Mouse (Mus musculus): ENCODE data around the gene Gm3415. TPM values are rescaled to one million over a fixed set of nuclear protein-coding genes. Genes with fewer than 3 reads are reported as not detected.
"Not testable (repeated sequence)": the region's sequence is repeated elsewhere in the genome, so short reads cannot be mapped to it uniquely, and the experiment has no call there.

The Gm3415 gene
- not detected in 2 replicates for polyA plus RNA-seq (2012)

DNA sequence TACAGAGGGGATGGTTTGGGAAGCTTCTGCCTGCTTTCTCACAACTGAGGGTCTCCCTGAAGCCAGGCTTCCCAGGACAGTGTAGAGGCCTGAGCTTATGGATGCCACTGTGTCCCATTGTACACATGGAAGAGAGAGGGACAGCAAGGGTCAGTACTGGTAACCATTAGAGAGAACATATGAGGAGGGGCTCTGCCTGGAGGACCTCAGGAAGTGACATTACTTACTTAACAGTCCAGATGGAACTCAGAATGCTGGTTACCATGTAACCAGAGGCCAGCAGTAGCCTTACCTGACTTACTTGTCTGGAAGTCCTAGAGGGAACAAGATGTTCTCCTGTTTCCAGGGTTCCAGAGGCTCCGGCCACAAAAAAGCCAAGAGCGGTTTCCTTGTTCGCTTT is at the start of gene Gm3415:
TSS of gene Gm3415 (plus strand) at position 301 of the 400 bp plus-strand sequence.
- TF ChIP-seq GATA1 (IDR thresholded peaks at IDR 0.05; ENCODE audit: low read length) = not testable (repeated sequence)

DNA sequence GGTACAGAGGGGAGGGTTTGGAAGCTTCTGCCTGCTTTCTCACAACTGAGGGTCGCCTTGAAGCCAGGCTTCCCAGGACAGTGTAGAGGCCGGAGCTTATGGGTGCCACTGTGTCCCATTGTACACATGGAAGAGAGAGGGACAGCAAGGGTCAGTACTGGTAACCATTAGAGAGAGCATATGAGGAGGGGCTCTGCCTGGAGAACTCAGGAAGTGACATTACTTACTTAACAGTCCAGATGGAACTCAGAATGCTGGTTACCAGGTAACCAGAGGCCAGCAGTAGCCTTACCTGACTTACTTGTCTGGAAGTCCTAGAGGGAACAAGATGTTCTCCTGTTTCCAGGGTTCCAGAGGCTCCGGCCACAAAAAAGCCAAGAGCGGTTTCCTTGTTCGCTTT is 42.1 kb upstream of the Gm3415 start, which contains the start of gene Gm3402:
TSS of gene Gm3402 (plus strand) at position 301 of the 400 bp plus-strand sequence.
- TF ChIP-seq GATA1 (IDR thresholded peaks at IDR 0.05; ENCODE audit: low read length) = not testable (repeated sequence)

DNA sequence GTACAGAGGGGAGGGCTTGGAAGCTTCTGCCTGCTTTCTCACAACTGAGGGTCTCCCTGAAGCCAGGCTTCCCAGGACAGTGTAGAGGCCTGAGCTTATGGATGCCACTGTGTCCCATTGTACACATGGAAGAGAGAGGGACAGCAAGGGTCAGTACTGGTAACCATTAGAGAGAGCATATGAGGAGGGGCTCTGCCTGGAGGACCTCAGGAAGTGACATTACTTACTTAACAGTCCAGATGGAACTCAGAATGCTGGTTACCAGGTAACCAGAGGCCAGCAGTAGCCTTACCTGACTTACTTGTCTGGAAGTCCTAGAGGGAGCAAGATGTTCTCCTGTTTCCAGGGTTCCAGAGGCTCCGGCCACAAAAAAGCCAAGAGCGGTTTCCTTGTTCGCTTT is 30.4 kb upstream of the Gm3415 start, which contains the start of gene Gm3404:
TSS of gene Gm3404 (plus strand) at position 301 of the 400 bp plus-strand sequence.
- TF ChIP-seq GATA1 (IDR thresholded peaks at IDR 0.05; ENCODE audit: low read length) = not testable (repeated sequence)

DNA sequence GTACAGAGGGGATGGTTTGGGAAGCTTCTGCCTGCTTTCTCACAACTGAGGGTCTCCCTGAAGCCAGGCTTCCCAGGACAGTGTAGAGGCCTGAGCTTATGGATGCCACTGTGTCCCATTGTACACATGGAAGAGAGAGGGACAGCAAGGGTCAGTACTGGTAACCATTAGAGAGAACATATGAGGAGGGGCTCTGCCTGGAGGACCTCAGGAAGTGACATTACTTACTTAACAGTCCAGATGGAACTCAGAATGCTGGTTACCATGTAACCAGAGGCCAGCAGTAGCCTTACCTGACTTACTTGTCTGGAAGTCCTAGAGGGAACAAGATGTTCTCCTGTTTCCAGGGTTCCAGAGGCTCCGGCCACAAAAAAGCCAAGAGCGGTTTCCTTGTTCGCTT is 18.6 kb upstream of the Gm3415 start, which contains the start of gene Gm3409:
TSS of gene Gm3409 (plus strand) at position 301 of the 400 bp plus-strand sequence.
- not testable (repeated sequence) for TF ChIP-seq GATA1 (IDR thresholded peaks at IDR 0.05; ENCODE audit: low read length)

DNA sequence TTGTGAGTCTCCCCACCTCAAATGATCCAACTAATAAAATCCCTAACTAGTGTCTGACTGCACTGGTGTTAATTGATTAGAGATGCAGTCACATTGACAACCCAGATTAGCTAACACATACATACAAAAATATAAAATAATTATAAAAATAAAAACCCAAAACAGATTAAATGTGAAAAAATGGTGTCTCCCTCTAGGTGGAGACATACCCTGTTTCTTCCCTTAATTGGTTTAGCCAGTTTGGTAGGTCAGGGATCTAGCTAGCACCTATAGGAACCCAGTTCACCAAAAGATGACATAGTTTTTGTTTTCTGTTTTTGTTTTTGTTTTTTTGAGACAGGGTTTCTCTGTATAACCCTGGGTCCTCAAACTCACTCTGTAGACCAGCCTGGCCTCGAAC is 8.3 kb downstream of the Gm3415 start:
- no peak for TF ChIP-seq GATA1 (IDR thresholded peaks at IDR 0.05; ENCODE audit: low read length)

DNA sequence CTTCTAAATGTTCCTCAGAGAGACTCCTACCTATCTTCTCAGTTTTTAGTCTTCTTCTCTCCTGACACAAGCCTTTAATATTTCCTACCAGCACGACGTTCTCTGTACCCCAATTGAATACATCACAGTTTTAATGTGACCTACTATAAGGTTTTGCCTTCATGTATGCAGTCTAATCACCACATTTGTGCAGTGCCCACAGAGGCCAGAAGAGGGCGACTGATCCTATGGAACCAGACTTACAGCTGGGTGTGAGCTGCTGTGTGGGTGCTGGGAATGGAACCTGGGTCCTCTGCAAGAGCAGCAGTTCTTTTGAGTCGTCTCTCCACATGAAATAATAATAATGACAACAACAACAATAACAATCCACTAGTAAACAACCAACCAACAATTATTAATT is 11.1 kb downstream of the Gm3415 start:
- no peak for TF ChIP-seq GATA1 (IDR thresholded peaks at IDR 0.05; ENCODE audit: low read length)

DNA sequence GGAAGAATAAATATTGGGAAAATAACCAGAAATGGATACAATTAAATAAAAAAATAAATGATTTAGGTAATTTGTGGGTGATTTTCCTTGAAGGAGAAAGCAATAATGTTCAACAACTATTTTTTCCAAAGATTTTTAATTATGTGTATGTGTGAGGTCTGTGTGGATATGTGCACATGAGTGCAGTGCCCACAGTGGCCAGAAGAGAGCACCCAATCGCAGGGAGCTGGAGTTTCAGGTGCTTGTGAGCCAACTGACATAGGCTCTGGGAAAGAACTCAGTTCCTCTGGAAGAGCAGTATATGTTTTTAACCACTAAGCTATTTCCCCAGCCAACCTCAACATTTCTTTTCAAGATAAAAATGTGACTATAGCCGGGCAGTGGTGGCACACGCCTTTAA is 20.7 kb downstream of the Gm3415 start:
- TF ChIP-seq GATA1 (IDR thresholded peaks at IDR 0.05; ENCODE audit: low read length) = no peak

DNA sequence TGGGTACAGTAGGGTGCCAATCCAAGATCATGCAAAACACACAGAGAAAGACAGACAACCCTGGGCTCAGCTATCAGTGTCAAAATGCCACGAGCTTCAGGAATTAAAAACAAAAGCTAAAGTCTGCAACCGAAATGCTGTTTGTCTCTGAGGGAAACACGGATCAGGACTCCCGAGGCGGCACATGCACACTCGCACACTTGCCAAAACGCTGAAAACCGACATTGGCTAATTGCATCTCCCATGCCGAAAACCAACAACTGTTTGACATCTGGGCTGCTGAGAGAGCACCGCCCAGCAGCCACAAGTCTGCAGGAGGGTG is 28.2 kb downstream of the Gm3415 start:
- TF ChIP-seq GATA1 (IDR thresholded peaks at IDR 0.05; ENCODE audit: low read length) = no peak

DNA sequence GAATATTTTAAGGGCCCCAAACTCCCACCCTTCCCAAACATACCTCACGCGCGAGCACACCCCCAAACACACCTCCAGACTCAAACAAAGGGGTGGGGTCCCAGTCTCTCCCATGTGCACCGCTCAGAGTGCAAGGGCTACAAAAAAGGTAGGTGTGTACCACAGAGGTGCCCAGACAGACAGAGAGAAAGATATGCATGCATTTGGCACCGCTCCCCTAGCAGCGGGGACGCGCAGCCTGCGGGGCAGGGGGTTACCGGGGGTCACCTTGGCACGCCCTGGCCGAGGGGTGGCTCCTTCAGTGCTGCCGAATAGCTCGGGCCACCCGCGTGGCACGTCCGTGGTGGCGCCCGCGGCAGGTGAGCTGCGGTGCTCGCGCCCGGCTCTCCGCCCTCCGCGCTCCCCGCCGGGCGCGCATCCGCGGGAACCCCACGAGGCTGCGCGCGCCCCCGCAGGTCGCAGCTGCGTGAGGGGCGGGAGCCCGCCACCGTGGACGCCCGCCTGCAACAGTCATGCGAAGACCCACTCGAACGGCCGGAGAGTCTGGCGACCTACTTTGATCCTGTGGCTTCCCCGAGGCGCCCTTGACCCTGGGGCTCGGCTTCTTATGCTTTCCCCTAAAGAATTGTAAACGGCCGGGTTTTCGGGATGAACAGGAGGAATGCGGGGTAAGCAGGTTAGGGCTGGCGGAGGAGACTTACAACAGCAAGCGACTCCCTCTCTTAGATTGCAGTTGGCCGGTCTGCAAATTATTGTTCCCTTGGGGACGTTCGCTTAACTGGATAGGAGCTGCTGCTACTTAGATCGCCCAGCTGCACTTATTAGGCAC is 28.8 kb downstream of the Gm3415 start, which contains the start of gene Gpr12:
TSS of gene Gpr12 (minus strand) at position 762 of the 829 bp plus-strand sequence.
- no peak for TF ChIP-seq GATA1 (IDR thresholded peaks at IDR 0.05; ENCODE audit: low read length)

DNA sequence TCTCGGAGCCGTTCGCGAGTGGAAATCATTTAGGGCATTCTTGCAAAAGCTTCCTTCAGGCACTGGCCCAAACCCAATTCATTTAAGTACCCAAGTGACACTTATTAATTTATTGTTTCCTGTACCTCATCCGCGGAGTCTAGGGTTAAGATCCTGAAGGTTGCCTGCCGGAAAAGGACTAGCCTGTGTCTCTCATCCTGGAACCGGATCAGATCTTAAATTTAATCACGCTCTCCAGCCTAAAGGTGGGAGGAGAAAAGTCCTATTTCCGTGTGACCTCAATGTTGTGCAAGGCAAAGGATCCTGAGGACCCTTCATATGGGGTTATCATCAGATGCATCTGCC is 29.3 kb downstream of the Gm3415 start:
- TF ChIP-seq GATA1 (IDR thresholded peaks at IDR 0.05; ENCODE audit: low read length) = no peak

DNA sequence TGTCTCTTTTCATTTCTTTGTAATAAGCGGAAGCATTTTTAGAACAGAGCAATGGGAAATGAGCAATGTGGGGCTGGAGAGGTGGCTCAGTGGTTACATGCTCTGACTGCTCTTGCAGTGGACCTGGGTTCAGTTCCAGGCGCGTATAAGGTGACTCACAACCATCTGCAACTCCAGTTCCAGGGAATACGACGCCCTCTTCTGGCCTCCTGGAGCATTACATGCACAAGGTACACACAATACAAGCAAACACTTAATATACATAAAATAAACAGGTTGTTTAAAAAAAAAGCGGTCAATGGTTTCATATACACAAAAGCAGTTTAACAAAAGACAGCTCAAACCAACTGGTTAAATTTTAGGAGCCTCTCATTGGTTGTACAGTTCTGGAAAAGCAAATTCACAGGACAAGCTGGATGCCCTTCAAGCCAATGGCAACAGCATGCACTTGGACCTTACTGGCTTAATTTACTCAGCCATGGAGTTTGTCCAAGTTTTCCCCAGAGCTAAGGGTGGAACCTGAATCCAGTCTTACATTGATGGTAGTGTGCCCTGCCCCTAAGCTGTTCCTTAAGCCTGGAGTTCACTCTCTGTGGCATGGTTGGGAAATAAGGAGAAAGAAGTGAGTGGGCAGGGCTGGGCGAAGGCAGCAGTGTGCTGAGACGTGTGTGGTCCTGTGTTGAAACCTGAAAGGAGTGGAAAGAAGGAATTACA is 30.6 kb downstream of the Gm3415 start:
- no peak for TF ChIP-seq GATA1 (IDR thresholded peaks at IDR 0.05; ENCODE audit: low read length)

DNA sequence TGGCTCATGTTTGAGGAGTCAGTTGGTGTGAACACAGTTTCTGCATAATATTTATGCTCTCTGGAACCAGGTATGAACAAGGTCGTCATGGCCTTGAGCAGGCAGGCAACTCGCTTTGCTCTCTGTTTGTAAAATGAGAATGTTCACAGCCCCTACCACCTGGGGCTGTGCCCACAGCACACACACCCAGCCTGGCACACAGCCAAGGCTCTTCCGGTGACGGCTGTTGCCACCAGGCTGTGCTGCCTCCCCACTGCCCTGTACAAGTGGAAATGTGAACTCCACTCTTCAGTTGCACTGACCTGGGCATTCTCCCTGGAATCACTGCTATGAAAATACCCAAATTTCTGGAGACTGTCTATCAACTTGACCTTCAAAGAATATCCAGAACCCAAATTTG is 35.1 kb downstream of the Gm3415 start:
- no peak for TF ChIP-seq GATA1 (IDR thresholded peaks at IDR 0.05; ENCODE audit: low read length)

DNA sequence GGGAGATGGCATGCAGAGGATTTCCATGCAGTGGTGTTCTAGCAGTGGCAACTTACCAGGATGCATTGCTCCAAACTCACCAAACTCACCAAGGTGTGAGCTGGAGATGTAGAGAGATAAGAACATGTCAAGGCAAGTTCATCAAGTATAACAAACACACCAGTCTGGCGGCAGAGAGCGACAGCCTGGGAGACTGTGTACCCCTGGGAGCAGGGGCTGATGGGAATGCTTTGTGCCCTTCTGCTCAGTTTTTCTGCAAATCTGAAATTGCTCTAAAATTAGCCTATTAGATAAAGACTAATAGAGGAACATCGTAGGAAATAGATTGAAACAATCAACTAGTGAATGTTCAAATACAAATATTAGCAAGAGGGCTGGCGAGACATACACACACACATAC is 35.7 kb downstream of the Gm3415 start:
- TF ChIP-seq GATA1 (IDR thresholded peaks at IDR 0.05; ENCODE audit: low read length) = no peak

DNA sequence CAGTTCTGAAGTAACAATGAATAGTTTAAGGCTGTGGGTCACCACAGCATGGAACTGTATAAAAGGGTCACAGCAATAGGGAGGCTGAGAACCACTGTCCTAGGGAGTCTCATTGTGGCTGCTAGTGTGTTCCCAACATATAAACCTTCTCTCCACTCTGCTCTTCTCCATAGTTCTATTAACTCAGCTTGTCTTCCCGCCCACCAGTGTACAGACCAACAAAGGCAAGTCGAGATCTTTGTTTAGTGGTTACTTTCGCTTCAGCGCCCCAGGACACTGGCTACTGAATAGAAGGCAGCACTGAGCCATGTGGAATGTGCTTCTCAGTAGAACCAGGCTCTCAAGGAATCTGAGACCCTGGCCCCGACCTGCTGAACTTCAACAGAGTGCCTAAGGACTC is 36.6 kb downstream of the Gm3415 start:
- TF ChIP-seq GATA1 (IDR thresholded peaks at IDR 0.05; ENCODE audit: low read length) = no peak

DNA sequence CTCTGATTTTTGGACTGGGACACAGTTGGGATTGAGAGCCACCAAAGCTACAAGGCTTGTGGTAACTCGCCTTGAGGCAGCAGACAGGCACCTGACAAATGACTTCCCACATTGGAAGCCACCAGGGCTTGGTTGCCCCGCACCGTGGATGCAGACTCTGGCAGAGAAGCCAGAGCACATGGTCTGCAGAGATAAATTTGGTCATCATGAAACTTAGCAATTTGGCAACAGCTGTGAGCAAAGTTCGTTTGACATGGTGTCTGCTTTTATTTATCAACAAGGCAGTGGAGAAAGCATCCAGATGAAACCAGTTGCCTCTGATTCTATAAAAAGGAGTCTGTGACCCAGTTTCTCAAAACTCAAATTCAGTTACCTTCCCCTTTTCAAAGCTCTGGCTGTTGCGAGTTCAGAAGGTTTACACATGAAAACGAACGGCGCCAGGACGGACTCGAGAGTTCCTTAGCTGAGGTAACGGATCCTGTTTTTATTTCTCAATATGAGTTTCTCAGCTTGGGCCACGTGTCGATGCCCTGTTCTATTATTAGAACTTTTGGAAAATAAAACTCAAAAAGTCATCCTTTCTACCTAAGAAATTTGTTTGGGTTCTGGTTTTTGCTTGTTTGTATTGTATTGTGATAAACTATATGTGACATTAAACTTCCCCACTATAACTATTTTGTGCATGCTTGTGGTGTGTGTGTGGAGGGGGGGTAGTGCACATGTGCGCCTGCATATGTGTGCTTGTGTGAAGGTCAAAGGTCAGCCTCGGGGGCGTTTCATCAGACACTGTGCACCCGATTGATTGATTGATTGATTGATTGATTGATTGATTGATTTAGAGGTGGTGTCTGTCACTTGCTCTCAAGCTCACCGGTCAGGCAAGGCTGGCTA is 40.9 kb downstream of the Gm3415 start:
- TF ChIP-seq GATA1 (IDR thresholded peaks at IDR 0.05; ENCODE audit: low read length) = no peak

DNA sequence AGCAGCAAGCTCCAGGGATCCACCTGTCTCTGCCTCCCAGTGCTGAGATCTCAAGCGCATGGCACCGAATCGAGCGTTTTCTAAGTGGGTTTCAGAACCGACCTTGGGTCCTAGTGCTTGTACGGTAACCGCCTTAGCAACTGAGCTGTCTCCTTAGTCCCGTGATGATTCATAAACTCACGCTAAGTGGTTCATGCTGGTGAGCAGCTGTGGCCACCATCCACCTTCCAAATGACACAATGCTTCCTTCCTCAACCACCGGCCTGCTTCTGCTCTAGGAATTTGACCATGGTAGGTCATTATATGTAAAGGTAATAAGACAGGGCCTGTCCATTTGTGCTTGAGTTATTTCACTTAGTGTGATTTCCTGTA is 41.6 kb downstream of the Gm3415 start:
- TF ChIP-seq GATA1 (IDR thresholded peaks at IDR 0.05; ENCODE audit: low read length) = no peak
